Mouse (Mus musculus) heart, adult 2 months (tissue): Measurements from ENCODE around the gene Krt86.

ENCODE experiments used
- CTCF ChIP-seq: fragments of 200-600 bp; IDR thresholded peaks from 2 replicates; pipeline ENCODE4 v1.8.1; 2022; ENCODE audit warnings: antibody characterized with exemption, mild to moderate bottlenecking, moderate library complexity
- POLR2A ChIP-seq: fragments of 200-500 bp; IDR thresholded peaks from 2 replicates; pipeline ENCODE4 v1.6.1; 2011; ENCODE audit warnings: mild to moderate bottlenecking, low read depth, low read length, control low read depth; ENCODE audit not compliant: insufficient read depth

DNA sequence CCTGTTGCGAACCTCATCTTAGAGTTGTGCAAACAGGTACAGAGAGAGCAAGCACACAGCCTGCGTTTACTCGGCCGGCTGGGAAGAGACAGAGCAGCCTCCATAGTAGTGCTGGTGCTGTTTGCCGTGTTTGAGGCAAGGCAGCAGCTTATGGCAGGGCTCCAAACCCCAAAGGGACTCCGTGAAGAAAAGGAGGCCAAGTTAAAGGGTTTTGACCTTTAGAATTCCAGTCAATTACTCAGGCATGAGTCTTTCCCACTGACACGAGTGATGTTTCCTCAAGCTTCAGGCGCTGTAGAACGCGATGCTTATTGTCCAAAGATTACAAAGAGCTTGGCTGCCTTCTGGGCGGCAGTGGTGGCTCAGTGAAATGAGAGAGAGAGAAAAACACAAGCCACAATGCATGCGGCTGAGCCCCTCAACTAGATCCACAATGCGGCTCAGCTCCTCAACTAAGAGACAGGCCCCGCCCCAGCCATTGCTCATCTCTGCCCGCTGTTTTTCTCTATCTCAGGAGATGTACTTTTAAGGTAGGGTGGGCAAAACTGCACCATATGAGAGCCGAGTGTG, 14.8 kb upstream of the Krt86 start:
- TF ChIP-seq CTCF (no peak), POLR2A (no peak)
